Mouse (Mus musculus): ENCODE measurements around the gene Slc1a5. TPM values are rescaled to one million over a fixed set of nuclear protein-coding genes. Genes with fewer than 3 reads are reported as not detected.

Slc1a5 gene
- polyA plus RNA-seq, 1 experiment from 2014 or later = 7.0 TPM

DNA sequence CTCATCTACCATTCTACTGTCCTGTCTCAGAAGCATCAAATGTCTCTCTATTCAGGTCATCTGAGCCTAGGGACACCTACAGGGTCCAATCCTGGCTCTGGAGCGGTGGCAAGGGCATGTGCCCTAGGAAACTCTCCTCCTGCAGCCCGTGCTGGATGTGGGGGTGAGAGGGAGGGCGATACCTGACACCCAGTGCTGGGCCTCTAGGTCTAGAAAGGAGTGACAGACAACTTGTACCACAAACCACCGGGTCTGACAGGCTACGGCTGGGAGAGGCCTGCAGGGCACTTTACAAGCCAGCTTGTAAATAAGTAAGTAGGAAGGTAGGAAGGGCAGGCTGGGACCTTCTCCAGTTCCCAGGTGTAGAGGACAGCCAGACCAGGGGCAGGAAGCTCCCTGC is 5.3 kb upstream of the Slc1a5 start:
- WGBS = 65% methylated on average over 5 of the region's 5 CpGs

GRCm38 (mm10) chr7:16780076-16780475 is 1.1 kb upstream of the Slc1a5 start:
- H3K9me3 ChIP-seq (replicated peaks; ENCODE audit: control insufficient read depth, low read length) = no peaks in the 10 kb centered on the region
- no peak overlapping the region for H3K27ac ChIP-seq (ENCODE audit: low read depth, low read length)
- peaks cover 17% of the 10 kb centered on the region for H3K4me1 ChIP-seq (ENCODE audit: control insufficient read depth, insufficient read depth, low read length)
- no peaks in the 10 kb centered on the region for H3K36me3 ChIP-seq (ENCODE audit: control insufficient read depth, insufficient read depth, low read length)
- DNase-seq (ENCODE audit: low spot score) (no peak), ATAC-seq (no peak)
- 77% methylated on average over 5 of the region's 5 CpGs for WGBS
- H3K4me2 ChIP-seq (ENCODE audit: low read length) = no peak overlapping the region
- H3K4me3 ChIP-seq (ENCODE audit: low read depth, low read length) = no peak overlapping the region
- H3K9ac ChIP-seq (ENCODE audit: low read length) = no peak overlapping the region
- H3K27me3 ChIP-seq (replicated peaks; ENCODE audit: control insufficient read depth, insufficient read depth, low read length) = 0 out of 2 replicates have a peak, but pooled peaks cover 2% of the 10 kb centered on the region

More for the DNA sequence above, 5.3 kb upstream of the Slc1a5 start:
- Histone ChIP-seq H3K27me3 (replicated peaks; ENCODE audit: control insufficient read depth, insufficient read depth, low read length) (no peaks in the 10 kb centered on the region), H3K36me3 (ENCODE audit: control insufficient read depth, insufficient read depth, low read length) (no peaks in the 10 kb centered on the region), H3K4me3 (ENCODE audit: low read depth, low read length) (no peak overlapping the region), H3K4me2 (ENCODE audit: low read length) (no peak overlapping the region), H3K9ac (ENCODE audit: low read length) (no peak overlapping the region), H3K9me3 (replicated peaks; ENCODE audit: control insufficient read depth, low read length) (no peaks in the 10 kb centered on the region), H3K4me1 (ENCODE audit: control insufficient read depth, insufficient read depth, low read length) (no peaks in the 10 kb centered on the region; the same call in 1 of the 2 replicates), H3K27ac (ENCODE audit: low read depth, low read length) (no peak overlapping the region)
- DNase-seq (ENCODE audit: low spot score) (no peak), ATAC-seq (no peak)

- DNase-seq (ENCODE audit: low spot score) (no peak), ATAC-seq (no peak; the same call in 1 of the 2 replicates)
- peak overlapping the region; percentile 53 for H3K4me3 ChIP-seq (ENCODE audit: low read depth, low read length)
- WGBS = under 1% methylated on average over 10 of the region's 10 CpGs
- H3K4me2 ChIP-seq (ENCODE audit: low read length) = peak overlapping the region; percentile 98
- no peak overlapping the region for H3K27ac ChIP-seq (ENCODE audit: low read depth, low read length)
- peaks cover 17% of the 10 kb centered on the region for H3K4me1 ChIP-seq (ENCODE audit: control insufficient read depth, insufficient read depth, low read length)
- no peaks in the 10 kb centered on the region for H3K9me3 ChIP-seq (replicated peaks; ENCODE audit: control insufficient read depth, low read length)
- 0 out of 2 replicates have a peak, but pooled peaks cover 2% of the 10 kb centered on the region for H3K27me3 ChIP-seq (replicated peaks; ENCODE audit: control insufficient read depth, insufficient read depth, low read length)
- H3K9ac ChIP-seq (ENCODE audit: low read length) = peak overlapping the region; percentile 69
- H3K36me3 ChIP-seq (ENCODE audit: control insufficient read depth, insufficient read depth, low read length) = no peaks in the 10 kb centered on the region
Measured at GRCm38 (mm10) chr7:16781555-16781815, 345 bp downstream of the Slc1a5 start.

DNA sequence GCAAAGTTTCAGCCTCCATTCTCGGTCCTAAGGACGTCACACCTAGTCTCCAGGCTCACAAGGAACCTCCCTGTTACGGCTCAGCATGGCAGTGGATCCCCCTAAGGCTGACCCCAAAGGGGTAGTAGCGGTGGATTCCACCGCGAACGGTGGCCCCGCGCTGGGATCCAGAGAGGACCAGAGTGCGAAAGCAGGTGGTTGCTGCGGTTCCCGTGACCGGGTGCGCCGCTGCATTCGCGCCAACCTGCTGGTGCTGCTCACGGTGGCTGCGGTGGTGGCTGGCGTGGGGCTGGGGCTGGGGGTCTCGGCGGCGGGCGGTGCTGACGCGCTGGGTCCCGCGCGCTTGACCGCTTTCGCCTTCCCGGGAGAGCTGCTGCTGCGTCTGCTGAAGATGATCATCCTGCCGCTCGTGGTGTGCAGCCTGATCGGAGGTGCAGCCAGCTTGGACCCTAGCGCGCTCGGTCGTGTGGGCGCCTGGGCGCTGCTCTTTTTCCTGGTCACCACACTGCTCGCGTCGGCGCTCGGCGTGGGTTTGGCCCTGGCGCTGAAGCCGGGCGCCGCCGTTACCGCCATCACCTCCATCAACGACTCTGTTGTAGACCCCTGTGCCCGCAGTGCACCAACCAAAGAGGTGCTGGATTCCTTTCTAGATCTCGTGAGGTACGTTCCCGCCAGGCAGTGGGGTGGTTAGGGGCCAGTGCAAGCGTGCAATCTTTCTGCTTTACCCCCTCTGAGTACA is 845 bp downstream of the Slc1a5 start:
- Histone ChIP-seq H3K36me3 (ENCODE audit: control insufficient read depth, insufficient read depth, low read length) (no peaks in the 10 kb centered on the region), H3K9me3 (replicated peaks; ENCODE audit: control insufficient read depth, low read length) (no peaks in the 10 kb centered on the region), H3K4me2 (ENCODE audit: low read length) (peak overlapping the region; percentile 98), H3K4me1 (ENCODE audit: control insufficient read depth, insufficient read depth, low read length) (peaks cover 17% of the 10 kb centered on the region), H3K27ac (ENCODE audit: low read depth, low read length) (no peak overlapping the region), H3K4me3 (ENCODE audit: low read depth, low read length) (peak overlapping the region; percentile 53), H3K9ac (ENCODE audit: low read length) (peak overlapping the region; percentile 69), H3K27me3 (replicated peaks; ENCODE audit: control insufficient read depth, insufficient read depth, low read length) (0 out of 2 replicates have a peak, but pooled peaks cover 2% of the 10 kb centered on the region)
- under 1% methylated on average over 56 of the region's 60 CpGs for WGBS
- ATAC-seq (peak; percentile 27), DNase-seq (ENCODE audit: low spot score) (peak; percentile 30)

DNA sequence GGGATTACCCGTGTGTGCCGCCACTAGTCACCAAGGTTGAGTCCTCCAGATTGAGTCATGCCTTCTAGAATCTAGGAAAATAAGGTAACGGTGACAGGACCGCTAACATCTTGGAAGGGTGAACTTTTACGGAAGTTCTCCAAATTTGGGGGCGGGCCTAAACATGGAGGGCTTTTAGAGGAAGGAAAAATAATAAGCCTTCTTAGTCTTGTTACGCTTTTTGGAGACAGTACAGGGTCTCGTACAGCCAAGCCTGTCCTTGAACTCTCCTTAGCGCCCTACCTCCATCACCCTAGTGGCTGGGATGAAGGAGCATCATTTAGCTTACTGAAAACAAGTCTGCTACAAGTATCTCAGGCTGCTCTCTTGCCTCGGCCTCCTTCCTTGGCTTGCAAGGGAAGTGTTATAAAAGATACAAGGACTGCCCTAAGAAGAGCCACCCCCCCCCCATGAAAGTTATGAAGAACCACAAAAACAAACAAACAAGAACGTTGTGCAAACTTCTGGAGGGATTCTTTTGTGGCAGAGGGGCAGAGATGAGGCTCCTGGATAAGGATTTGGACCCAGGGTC is 1.5 kb downstream of the Slc1a5 start:
- ATAC-seq (no peak), DNase-seq (ENCODE audit: low spot score) (no peak)
- no peaks in the 10 kb centered on the region for H3K36me3 ChIP-seq (ENCODE audit: control insufficient read depth, insufficient read depth, low read length)

DNA sequence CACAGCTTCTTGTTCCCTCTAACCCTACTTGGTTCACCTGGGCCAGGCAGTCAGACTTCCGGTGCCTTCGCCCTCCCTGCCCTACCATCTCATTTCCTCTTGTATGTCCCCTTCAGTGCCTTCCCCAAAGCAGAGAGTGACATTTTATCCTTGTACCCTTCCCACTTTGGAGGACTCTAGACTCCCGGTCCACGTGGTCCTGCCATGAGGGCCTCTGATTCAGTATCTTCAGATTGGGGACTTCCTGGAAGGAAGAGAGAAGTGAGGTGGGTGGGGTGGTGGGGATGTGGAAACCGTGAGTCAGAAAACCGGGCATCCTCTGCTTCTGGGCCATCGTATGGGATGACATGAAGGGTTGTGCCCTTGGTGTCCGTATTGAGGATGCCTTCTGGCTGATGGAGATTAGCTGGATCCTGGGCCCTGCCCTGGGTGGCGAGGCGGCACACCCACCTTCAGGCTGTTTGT is 2.1 kb downstream of the Slc1a5 start:
- H3K4me2 ChIP-seq (ENCODE audit: low read length) = peak overlapping the region; percentile 98
- peaks cover 17% of the 10 kb centered on the region for H3K4me1 ChIP-seq (ENCODE audit: control insufficient read depth, insufficient read depth, low read length)
- H3K27ac ChIP-seq (ENCODE audit: low read depth, low read length) = no peak overlapping the region
- ATAC-seq = no peak
- no peaks in the 10 kb centered on the region for H3K9me3 ChIP-seq (replicated peaks; ENCODE audit: control insufficient read depth, low read length)
- H3K9ac ChIP-seq (ENCODE audit: low read length) = peak overlapping the region; percentile 46
- H3K36me3 ChIP-seq (ENCODE audit: control insufficient read depth, insufficient read depth, low read length) = no peaks in the 10 kb centered on the region
- WGBS = 20% methylated on average over 10 of the region's 10 CpGs
- H3K4me3 ChIP-seq (ENCODE audit: low read depth, low read length) = peak overlapping the region; percentile 53
- H3K27me3 ChIP-seq (replicated peaks; ENCODE audit: control insufficient read depth, insufficient read depth, low read length) = 0 out of 2 replicates have a peak, but pooled peaks cover 2% of the 10 kb centered on the region
- no peak for DNase-seq (ENCODE audit: low spot score)

More for the DNA sequence above, 1.5 kb downstream of the Slc1a5 start:
- peak overlapping the region; percentile 53 for H3K4me3 ChIP-seq (ENCODE audit: low read depth, low read length)
- H3K9ac ChIP-seq (ENCODE audit: low read length) = peak overlapping the region; percentile 69
- peak overlapping the region; percentile 98 for H3K4me2 ChIP-seq (ENCODE audit: low read length)
- 0 out of 2 replicates have a peak, but pooled peaks cover 2% of the 10 kb centered on the region for H3K27me3 ChIP-seq (replicated peaks; ENCODE audit: control insufficient read depth, insufficient read depth, low read length)
- WGBS = 4% methylated on average over 11 of the region's 11 CpGs
- H3K27ac ChIP-seq (ENCODE audit: low read depth, low read length) = no peak overlapping the region
- H3K9me3 ChIP-seq (replicated peaks; ENCODE audit: control insufficient read depth, low read length) = no peaks in the 10 kb centered on the region
- H3K4me1 ChIP-seq (ENCODE audit: control insufficient read depth, insufficient read depth, low read length) = peaks cover 17% of the 10 kb centered on the region

- H3K4me1 ChIP-seq (ENCODE audit: control insufficient read depth, insufficient read depth, low read length) = peaks cover 17% of the 10 kb centered on the region
- peak overlapping the region; percentile 46 for H3K9ac ChIP-seq (ENCODE audit: low read length)
- H3K4me2 ChIP-seq (ENCODE audit: low read length) = peak overlapping the region; percentile 98
- peak; percentile 34 for DNase-seq (ENCODE audit: low spot score)
- H3K27me3 ChIP-seq (replicated peaks; ENCODE audit: control insufficient read depth, insufficient read depth, low read length) = 0 out of 2 replicates have a peak, but pooled peaks cover 2% of the 10 kb centered on the region
- H3K9me3 ChIP-seq (replicated peaks; ENCODE audit: control insufficient read depth, low read length) = no peaks in the 10 kb centered on the region
- H3K27ac ChIP-seq (ENCODE audit: low read depth, low read length) = no peak overlapping the region
- no peak for ATAC-seq
- H3K36me3 ChIP-seq (ENCODE audit: control insufficient read depth, insufficient read depth, low read length) = no peaks in the 10 kb centered on the region
- WGBS = 37% methylated on average over 17 of the region's 17 CpGs
- H3K4me3 ChIP-seq (ENCODE audit: low read depth, low read length) = peak overlapping the region; percentile 53
Measured at GRCm38 (mm10) chr7:16783758-16784415, 2.7 kb downstream of the Slc1a5 start.

- peaks cover 17% of the 10 kb centered on the region for H3K4me1 ChIP-seq (ENCODE audit: control insufficient read depth, insufficient read depth, low read length)
- H3K9ac ChIP-seq (ENCODE audit: low read length) = no peak overlapping the region
- DNase-seq (ENCODE audit: low spot score) = no peak
- H3K4me3 ChIP-seq (ENCODE audit: low read depth, low read length) = no peak overlapping the region
- no peaks in the 10 kb centered on the region for H3K9me3 ChIP-seq (replicated peaks; ENCODE audit: control insufficient read depth, low read length)
- H3K27me3 ChIP-seq (replicated peaks; ENCODE audit: control insufficient read depth, insufficient read depth, low read length) = 0 out of 2 replicates have a peak, but pooled peaks cover 2% of the 10 kb centered on the region
- no peak overlapping the region for H3K27ac ChIP-seq (ENCODE audit: low read depth, low read length)
- peak overlapping the region; percentile 98; the same call in 1 of the 2 replicates for H3K4me2 ChIP-seq (ENCODE audit: low read length)
- no peaks in the 10 kb centered on the region for H3K36me3 ChIP-seq (ENCODE audit: control insufficient read depth, insufficient read depth, low read length)
- WGBS = 70% methylated on average over 10 of the region's 10 CpGs
- no peak for ATAC-seq
Measured at GRCm38 (mm10) chr7:16784498-16784976, 3.4 kb downstream of the Slc1a5 start.

Measured in forebrain, embryonic 14.5 days (tissue).